Mouse (Mus musculus) lung, embryonic 14.5 days (tissue): ENCODE results near the gene Sox10. TPM values are rescaled to one million over a fixed set of nuclear protein-coding genes. Genes with fewer than 3 reads are reported as not detected.
A peak's percentile ranks its signal among the peaks of the same experiment; 100 is the strongest.

Experiments used
- ATAC-seq: fragments of 200-750 bp; cut with Nextera tagmentation; 2 replicates; pipeline ENCODE4 v1.8.0; 2017; ENCODE audit warnings: mild to moderate bottlenecking, moderate TSS enrichment, moderate library complexity; ENCODE audit not compliant: insufficient read depth
- DNase-seq: peaks from one replicate; pipeline ENCODE4 v3.0.0-alpha.2; 2015
- H3K27ac ChIP-seq: fragments of 300-500 bp; sonication (generic); 2 replicates; pipeline ENCODE4 v1.5.1; 2014; ENCODE audit warnings: low read depth, mild to moderate bottlenecking, moderate library complexity
- H3K27me3 ChIP-seq: fragments of 300-500 bp; sonication (generic); 2 replicates; pipeline ENCODE4 v1.6.1; 2014; ENCODE audit warnings: low read length, control low read depth; ENCODE audit not compliant: insufficient read depth
- H3K36me3 ChIP-seq: fragments of 300-500 bp; sonication (generic); 2 replicates; pipeline ENCODE4 v1.6.1; 2014; ENCODE audit warnings: control low read depth; ENCODE audit not compliant: insufficient read depth
- H3K4me1 ChIP-seq: fragments of 300-500 bp; sonication (generic); 2 replicates; pipeline ENCODE4 v1.6.1; 2014; ENCODE audit warnings: antibody characterized with exemption, control low read depth; ENCODE audit not compliant: insufficient read depth
- H3K4me2 ChIP-seq: fragments of 300-500 bp; sonication (generic); 2 replicates; pipeline ENCODE4 v1.6.1; 2014; ENCODE audit warnings: mild to moderate bottlenecking
- H3K4me3 ChIP-seq: fragments of 300-500 bp; sonication (generic); 2 replicates; pipeline ENCODE4 v1.5.1; 2014; ENCODE audit warnings: low read depth, low read length
- H3K9ac ChIP-seq: fragments of 300-500 bp; sonication (generic); 2 replicates; pipeline ENCODE4 v1.6.1; 2014
- H3K9me3 ChIP-seq: fragments of 300-500 bp; sonication (generic); 2 replicates; pipeline ENCODE4 v1.6.1; 2016; ENCODE audit warnings: low read depth, low read length, control low read depth
- CTCF ChIP-seq: IDR thresholded peaks from 2 replicates; pipeline ENCODE4 v1.5.1; 2016; ENCODE audit warnings: antibody characterized with exemption, low read depth
- WGBS: fragments of 180-500 bp; shearing (Covaris S2); extraction: QIAGEN DNeasy Blood & Tissue Kit; methylation state at CpG from one replicate; pipeline ENCODE4 v1.1.7; 2014; 5-methylcytosine and 5-hydroxymethylcytosine counted together
- polyA plus RNA-seq: library from polyadenylated mRNA; unstranded; fragments of >200 nt; fragmentation: Nextera tagmentation; extraction: Ambion mirVana; gene quantifications from 2 replicates; pipeline ENCODE4 v1.2.1, GENCODE M21; 2014

Sox10 gene
- polyA plus RNA-seq, 1 experiment from 2014 or later: 0.79 TPM

DNA sequence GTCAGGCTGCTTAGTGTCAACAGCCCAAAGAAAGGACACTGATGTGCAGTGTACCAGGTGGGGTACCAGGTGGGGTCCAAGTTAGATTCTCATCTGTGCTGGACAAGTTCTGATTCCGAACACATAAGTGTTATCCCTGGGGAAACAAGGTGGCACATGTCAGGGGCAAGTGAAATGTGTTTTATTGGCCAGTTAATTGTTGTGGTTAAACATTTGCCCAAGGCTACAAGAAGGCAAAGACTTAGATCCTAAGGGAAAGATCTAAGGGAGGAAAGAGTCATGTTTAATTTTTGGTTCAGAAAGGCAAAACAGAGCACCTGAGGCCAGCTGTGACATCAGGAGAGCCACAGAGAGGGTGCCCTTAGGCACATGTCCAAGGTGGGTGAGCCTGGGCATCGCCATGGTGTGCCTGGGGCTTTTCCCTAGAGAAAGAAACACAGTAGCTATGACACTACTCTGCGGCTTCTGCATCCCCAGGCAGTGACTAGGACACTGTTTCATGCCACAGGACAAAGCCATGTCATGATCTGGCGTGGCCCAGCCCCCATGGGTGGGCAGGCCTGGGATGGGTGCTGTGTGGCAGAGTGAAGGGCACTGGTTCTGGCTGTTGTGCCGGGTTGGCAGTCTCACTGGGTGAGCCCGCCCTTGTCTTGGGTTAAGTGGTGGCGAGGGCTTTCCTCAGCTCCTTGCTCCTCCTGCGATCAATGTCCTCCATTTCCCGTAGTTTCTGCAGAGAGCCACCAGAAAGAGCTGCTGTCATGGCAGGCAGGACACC is 30.4 kb downstream of the Sox10 start:
- Histone ChIP-seq H3K27me3 (no peaks in the 10 kb centered on the region), H3K4me2 (no peak overlapping the region), H3K36me3 (peaks cover 49% of the 10 kb centered on the region), H3K9me3 (no peaks in the 10 kb centered on the region), H3K9ac (0 out of 2 replicates have a peak overlapping the region, but pooled peaks have one; percentile 11), H3K4me1 (no peaks in the 10 kb centered on the region), H3K4me3 (no peak overlapping the region), H3K27ac (no peak overlapping the region)
- DNase-seq (no peak), ATAC-seq (no peak)
- WGBS: 81% methylated on average over 9 of the region's 9 CpGs
- TF ChIP-seq CTCF: no peak

GRCm38 (mm10) chr15:79133191-79133661 is 31.8 kb downstream of the Sox10 start:
- H3K27me3 ChIP-seq: no peaks in the 10 kb centered on the region
- H3K4me1 ChIP-seq: no peaks in the 10 kb centered on the region
- H3K9ac ChIP-seq: no peak overlapping the region
- H3K4me3 ChIP-seq: no peak overlapping the region
- H3K9me3 ChIP-seq: no peaks in the 10 kb centered on the region; the same call in 1 of the 2 replicates
- DNase-seq (no peak), ATAC-seq (no peak)
- H3K36me3 ChIP-seq: peaks cover 58% of the 10 kb centered on the region
- 73% methylated on average over 6 of the region's 6 CpGs for WGBS
- H3K27ac ChIP-seq: no peak overlapping the region
- TF ChIP-seq CTCF: no peak
- H3K4me2 ChIP-seq: no peak overlapping the region

DNA sequence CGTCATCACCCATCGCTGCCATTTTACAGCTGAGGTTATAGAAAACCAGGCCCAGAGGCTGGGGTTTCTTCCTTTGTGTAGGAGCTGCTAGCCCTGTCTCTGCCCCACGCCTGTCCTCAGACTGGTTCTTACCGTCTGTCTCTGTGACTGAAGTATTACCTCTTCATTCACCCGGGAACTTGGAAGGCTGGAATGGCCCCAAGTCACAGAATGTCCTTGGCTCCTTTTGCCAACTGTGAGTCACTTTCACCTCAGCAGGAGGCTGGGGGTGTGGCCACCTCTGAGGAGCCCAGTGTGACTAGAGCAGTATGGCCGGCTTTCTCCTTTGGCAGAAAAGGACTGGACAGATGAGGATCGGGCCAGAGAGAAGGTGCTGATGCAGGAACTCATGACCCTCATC is 33.6 kb downstream of the Sox10 start:
- DNase-seq: no peak

GRCm38 (mm10) chr15:79130782-79131181 is 34.3 kb downstream of the Sox10 start:
- Histone ChIP-seq H3K4me3 (no peak overlapping the region), H3K9ac (no peak overlapping the region), H3K27me3 (no peaks in the 10 kb centered on the region), H3K27ac (no peak overlapping the region), H3K36me3 (peaks cover 82% of the 10 kb centered on the region), H3K9me3 (no peaks in the 10 kb centered on the region; the same call in 1 of the 2 replicates), H3K4me2 (no peak overlapping the region), H3K4me1 (no peaks in the 10 kb centered on the region)
- DNase-seq (peak; percentile 11), ATAC-seq (no peak)
- WGBS: 74% methylated on average over 10 of the region's 10 CpGs
- TF ChIP-seq CTCF: no peak

More for the DNA sequence above, 33.6 kb downstream of the Sox10 start:
- Histone ChIP-seq H3K9me3 (no peaks in the 10 kb centered on the region; the same call in 1 of the 2 replicates), H3K4me2 (no peak overlapping the region), H3K4me3 (no peak overlapping the region), H3K4me1 (no peaks in the 10 kb centered on the region), H3K9ac (no peak overlapping the region), H3K27me3 (no peaks in the 10 kb centered on the region), H3K36me3 (peaks cover 75% of the 10 kb centered on the region), H3K27ac (no peak overlapping the region)
- no peak for ATAC-seq
- 60% methylated on average over 7 of the region's 7 CpGs for WGBS
- TF ChIP-seq CTCF: no peak

GRCm38 (mm10) chr15:79129311-79129710 is 35.7 kb downstream of the Sox10 start:
- no peak for TF ChIP-seq CTCF
- no peak for DNase-seq
- H3K27ac ChIP-seq: no peak overlapping the region
- no peaks in the 10 kb centered on the region for H3K4me1 ChIP-seq
- no peak overlapping the region for H3K4me2 ChIP-seq
- H3K27me3 ChIP-seq: no peaks in the 10 kb centered on the region
- H3K4me3 ChIP-seq: no peak overlapping the region
- no peaks in the 10 kb centered on the region; the same call in 1 of the 2 replicates for H3K9me3 ChIP-seq
- 71% methylated on average over 7 of the region's 7 CpGs for WGBS
- H3K36me3 ChIP-seq: peaks cover 89% of the 10 kb centered on the region
- H3K9ac ChIP-seq: no peak overlapping the region
- ATAC-seq: no peak

- peaks cover 85% of the 10 kb centered on the region for H3K36me3 ChIP-seq
- 95% methylated on average over 5 of the region's 5 CpGs for WGBS
- no peak overlapping the region for H3K27ac ChIP-seq
- H3K9ac ChIP-seq: no peak overlapping the region
- H3K4me2 ChIP-seq: no peak overlapping the region
- DNase-seq (no peak), ATAC-seq (no peak)
- no peaks in the 10 kb centered on the region for H3K27me3 ChIP-seq
- no peaks in the 10 kb centered on the region for H3K4me1 ChIP-seq
- no peaks in the 10 kb centered on the region; the same call in 1 of the 2 replicates for H3K9me3 ChIP-seq
- TF ChIP-seq CTCF: peak; percentile 61
- no peak overlapping the region for H3K4me3 ChIP-seq
Observed at GRCm38 (mm10) chr15:79128208-79128607, 36.8 kb downstream of the Sox10 start.

GRCm38 (mm10) chr15:79127101-79127500 is 37.9 kb downstream of the Sox10 start:
- WGBS: 90% methylated on average over 12 of the region's 12 CpGs
- DNase-seq: no peak

More at GRCm38 (mm10) chr15:79127101-79127500, 37.9 kb downstream of the Sox10 start:
- ATAC-seq: no peak
- Histone ChIP-seq H3K36me3 (peaks cover 85% of the 10 kb centered on the region), H3K9ac (no peak overlapping the region), H3K27ac (no peak overlapping the region), H3K27me3 (no peaks in the 10 kb centered on the region), H3K4me3 (no peak overlapping the region), H3K4me2 (no peak overlapping the region), H3K9me3 (no peaks in the 10 kb centered on the region; the same call in 1 of the 2 replicates), H3K4me1 (no peaks in the 10 kb centered on the region)
- TF ChIP-seq CTCF: no peak
